Mouse (Mus musculus) G1E-ER4 (cell line): ENCODE data around the gene Cemip2. TPM values are rescaled to one million over a fixed set of nuclear protein-coding genes. Genes with fewer than 3 reads are reported as not detected.

Experiments used
- GATA1 ChIP-seq: IDR thresholded peaks from one replicate; pipeline ENCODE4 v1.8.0; 2012; ENCODE audit warnings: low read length, inconsistent platforms
- polyA plus RNA-seq: library from polyadenylated mRNA; stranded (reverse); fragments of >175 nt; gene quantifications from 2 replicates; pipeline ENCODE4 v1.2.3, GENCODE M21; 2012

The Cemip2 gene
- polyA plus RNA-seq, 1 experiment = 8.5 TPM

DNA sequence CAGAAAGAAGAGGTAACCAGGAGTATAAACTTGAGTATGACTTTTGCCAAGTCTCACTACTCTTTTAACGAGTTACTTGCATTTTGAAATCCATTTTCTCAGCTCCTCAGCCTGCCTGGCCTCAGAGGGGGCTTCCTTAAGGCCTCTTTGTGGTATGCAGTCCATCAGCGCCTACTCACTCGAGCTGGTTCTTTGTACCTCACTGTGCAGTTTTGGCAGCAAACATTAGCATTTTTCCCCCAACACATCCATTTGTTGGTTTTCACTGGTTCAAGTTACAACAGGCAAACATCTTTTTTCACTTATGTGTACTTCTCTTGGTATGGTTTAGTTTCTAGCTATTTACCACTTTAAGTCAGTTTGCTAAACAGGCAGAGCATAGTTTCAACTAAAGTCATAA lies 8.3 kb upstream of the Cemip2 start:
- TF ChIP-seq GATA1 = no peak

DNA sequence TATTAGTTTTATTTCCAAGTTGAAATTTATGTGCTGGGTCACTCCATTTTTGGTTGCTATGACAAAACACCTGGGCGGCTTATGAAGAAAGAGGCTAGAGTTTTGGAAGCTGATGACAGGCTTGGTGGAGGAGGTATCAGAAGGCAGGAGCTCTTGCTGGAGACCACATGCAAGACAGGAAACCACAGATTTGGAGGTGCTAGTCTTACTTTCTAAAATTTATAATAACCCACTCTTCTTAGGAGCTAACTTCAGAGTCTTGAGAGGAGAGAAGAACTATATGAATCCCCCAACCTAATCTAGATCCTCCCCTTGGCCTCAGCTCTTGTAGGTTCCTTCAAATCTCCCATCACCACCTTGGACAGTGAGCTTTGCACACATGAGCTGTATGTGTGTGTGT lies 6.6 kb upstream of the Cemip2 start:
- TF ChIP-seq GATA1 = no peak

DNA sequence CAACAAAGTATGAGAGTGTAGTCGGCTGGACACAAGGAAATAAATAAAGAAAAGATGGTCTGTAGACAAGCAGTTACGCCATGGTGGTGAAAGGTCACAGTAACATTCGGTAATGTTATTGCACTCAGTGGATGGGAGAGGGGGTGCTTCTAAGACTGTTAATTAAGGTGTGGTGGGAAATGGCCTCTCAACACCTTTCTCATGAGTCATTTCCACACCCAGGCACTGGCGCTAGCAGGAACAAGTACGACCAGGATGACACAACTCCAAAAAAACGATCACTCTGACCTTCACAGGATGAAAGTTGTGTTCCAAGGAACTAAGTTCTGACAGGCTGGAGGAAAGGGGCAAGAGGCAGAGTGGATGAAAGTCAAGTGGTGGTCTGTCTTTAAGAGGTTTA lies 4.5 kb upstream of the Cemip2 start:
- no peak for TF ChIP-seq GATA1

DNA sequence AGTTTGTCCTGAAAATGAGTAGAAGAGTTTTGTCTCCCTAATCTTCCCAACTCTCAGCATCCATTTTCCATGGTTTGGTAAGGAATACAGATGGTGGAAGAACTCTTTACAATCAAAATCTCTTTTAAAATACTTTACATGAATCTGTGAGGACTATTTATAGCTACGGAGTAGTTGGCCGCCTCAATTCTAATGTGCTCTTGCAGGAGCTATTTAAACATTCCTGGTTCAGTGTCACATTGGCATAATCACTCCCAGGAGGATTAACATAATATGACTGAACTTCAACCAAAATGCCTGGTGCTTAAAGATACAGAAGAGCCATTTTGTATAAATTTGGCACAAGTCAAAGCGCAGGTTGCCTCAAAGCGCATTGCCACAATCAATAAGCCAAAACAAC lies 2.5 kb upstream of the Cemip2 start:
- TF ChIP-seq GATA1 = no peak

DNA sequence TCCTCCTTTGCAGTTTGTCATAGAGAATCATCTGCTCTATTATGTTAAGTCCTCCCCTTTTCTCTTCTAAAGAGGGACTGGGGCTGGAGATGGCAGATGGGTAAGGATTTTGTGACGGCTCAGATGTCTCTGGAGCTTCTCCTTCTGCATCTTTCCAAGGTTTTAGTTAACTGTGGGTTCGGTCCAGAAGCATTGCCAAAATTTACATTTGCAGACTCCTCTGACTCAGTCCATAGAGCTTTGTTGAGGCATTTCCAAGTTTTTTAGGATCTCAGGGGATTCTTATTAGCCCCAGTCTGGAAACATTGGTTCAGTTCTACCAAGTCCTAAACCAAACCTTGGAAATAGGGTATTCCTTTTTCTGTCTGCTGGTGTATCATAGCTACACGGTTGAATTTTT lies 1.5 kb upstream of the Cemip2 start:
- no peak for TF ChIP-seq GATA1

DNA sequence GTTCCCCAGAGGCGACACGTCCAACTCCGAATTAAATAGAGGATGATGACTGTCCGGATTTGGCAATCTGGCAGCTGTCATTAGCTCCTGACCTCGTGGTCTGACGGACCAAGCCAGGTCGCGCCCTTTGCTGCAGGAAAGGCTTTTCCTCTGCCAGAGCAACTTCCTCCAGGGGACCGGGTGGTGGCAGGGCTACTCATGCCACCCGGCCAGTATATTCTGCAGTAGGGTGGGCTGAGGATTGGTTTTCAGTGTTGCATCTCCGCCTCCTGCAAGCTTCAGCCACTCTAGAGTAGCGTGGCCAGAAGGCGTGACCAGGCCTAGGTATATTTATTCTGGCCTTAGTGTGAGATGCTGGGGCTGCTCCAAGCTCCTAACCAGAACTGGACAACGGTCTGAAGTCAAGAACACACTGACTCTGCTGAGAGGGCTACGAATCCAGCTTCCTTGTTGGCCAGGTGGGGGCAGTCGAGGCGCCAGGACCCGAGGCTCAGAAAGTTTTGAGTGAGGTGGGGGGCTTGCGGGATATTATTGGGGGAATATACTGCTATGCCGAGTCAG lies 891 bp upstream of the Cemip2 start:
- no peak for TF ChIP-seq GATA1

DNA sequence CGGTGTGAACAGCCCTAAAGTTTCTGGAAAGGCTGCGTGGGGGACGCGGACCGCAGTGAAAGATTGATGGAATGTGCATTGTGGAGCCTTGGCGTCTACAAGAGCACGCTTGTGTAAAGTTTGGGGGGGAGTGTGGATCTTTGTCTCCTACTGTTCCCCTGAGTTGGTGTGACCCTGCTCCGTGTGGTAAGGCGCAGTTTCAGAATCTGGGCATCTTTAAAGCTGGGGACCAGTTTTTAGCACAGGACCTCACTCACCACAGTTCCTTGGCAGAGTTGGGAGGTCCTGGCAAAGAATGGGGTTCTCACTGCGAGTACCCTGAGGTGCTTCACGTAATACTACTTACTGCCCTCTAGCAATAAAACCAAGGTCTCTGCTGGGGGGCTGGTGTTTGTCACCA lies 964 bp downstream of the Cemip2 start:
- TF ChIP-seq GATA1 = no peak

DNA sequence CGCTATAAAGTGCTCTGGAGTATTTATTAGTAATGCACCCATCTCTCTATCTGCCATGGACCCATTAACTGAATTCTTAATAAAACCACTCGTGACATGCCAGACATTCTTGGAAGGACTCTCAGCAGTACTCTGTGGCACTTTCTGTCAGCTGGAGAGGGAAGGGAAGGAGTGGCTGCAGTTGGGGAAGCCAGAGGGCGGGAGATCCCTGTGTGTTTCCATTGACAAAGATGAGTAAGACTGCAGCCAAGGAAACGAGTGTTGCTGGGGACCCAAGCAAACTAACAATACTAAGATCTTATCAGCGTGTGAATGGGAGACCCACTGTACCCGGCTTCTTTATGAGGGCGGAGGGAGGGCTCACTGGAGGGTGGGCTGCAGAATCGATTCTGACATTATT lies 2.5 kb downstream of the Cemip2 start:
- no peak for TF ChIP-seq GATA1

DNA sequence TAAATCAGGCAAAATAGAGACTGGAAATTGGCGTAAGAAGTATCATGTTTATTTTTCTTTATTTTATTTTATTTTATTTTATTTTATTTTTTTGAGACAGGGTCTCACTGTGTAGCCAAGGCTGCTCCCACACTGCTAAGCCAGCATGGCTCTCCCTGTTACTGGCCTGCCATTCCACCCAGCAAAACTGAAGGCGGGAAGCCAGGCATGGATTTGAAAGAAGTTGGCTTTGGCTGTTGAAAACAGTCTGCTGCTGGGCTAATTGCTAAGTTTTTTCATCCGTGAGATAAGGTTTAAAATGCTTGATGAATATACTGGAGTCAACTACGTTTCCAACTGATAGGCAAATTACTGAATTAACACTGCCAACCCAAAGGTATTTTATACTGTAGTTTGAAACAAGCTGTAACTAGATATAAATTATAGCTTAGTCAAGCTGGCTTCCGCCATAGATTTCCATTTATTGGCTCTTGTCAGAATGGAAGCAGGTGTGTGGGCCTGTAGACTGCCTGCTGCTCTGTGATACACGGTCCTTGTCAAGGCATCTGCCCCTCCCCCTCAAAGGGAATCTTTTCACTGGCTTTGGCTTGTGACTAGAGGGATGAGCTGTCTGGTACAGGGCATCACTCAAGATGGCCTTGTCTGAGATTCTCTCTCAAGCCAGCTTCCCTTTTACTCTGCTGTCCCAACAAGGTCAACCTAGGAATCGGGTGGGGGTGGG lies 3.1 kb downstream of the Cemip2 start:
- no peak for TF ChIP-seq GATA1

DNA sequence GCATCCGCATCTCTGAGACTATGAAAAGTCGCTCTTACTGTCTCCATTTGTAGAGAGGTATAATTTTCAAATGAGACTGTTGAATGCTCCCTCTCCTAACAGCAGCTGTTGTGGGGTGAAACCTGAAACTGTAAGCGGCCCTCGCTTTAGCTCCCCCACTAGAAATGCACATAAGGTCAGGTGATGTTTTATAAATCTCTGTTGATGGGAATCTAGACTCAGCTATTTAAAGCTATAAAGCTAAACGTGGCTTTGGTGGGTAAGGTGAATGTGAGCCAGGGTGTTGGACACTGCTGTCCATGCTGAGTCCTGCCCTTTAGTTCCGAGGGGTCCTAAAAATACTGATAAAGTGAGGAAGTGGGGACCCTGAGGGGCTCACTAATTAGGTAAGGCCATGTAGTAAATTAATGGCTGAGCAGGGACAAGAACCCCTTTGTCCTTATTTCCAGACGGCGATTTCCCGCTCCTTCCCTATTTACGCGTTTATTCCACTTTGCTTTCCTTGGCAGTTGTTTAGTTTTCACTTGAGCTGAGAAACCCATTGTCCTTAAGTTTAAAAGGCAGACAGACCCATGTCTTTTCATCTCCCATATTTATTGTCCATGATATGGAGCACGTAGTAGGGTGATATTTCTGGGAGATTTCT lies 3.8 kb downstream of the Cemip2 start:
- TF ChIP-seq GATA1 = no peak

DNA sequence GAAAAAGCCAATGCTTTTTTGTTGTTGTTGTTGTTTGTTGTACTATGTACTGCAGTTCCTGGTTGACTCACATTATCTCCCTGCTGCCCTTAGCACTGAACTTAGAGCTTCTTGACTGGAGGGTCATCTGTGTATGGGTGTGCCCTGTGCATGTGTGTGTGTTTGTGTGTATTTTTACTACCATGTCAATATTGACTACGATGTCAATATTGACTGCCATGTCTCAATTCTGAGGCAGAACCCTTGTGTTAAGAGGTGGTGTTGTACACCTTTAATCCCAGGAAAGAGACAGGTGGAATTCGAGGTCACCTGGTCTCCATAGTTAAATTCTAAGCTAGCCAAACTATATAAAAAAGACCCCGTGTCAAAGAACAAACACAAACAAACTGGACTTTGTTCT lies 5.6 kb downstream of the Cemip2 start:
- no peak for TF ChIP-seq GATA1

DNA sequence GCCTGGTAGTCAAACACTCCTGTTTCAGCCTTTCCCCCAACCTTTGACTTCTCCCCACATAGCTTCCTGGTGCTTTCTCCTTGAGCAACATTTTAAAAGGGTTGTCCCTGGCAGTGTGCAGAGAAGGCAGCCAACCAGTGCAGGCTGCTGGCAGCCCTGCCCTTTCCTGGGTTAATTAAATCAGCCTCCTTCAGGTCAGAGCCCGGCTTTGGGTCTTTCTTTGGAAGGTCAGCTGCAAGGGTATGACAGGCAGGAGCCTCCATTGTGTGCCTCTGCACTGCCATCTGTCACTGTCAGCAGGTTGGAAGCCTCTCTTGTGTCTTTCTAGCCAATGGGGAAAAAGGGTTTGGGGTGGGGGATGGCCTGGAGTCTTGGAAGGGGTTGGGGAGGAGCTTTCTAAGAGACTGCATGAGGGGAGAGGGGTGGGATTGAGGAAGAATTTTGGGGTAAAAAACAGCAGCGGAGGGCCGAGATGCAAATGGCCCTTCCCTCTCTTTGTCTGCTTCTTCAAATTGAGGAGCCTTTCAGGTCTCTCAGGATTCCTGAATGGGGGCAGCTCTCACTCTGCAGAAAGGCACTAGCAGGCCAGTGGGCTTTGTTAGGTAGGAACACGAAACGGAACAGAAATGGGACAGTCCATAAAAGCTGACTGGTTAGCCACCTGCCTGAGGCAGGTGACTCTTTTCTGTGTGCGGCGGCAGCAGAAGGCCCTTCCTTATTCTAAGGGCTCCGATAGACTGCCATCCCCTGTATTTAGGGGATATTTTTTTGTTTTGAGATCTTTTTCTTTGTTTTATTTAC lies 6.4 kb downstream of the Cemip2 start:
- TF ChIP-seq GATA1 = no peak

DNA sequence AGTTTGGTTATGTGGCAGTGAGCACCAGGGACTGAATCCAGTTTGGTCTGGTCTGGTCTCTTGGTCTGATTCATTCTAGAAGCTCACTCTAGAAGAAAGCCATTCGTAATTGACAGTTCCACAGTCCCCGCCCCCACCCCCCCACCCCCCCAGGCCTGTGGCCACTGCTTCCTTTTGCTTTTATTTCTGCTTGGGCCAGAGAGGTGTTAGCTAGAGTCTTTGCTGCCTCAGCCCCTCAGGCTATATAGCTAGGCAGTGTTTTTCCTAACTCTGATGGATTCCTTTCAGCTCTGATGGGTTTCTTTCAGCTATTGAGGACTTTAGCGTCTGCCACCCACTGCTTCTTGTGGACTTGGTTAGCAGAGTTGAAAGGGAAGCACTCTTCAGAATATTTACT lies 7.0 kb downstream of the Cemip2 start:
- no peak for TF ChIP-seq GATA1

DNA sequence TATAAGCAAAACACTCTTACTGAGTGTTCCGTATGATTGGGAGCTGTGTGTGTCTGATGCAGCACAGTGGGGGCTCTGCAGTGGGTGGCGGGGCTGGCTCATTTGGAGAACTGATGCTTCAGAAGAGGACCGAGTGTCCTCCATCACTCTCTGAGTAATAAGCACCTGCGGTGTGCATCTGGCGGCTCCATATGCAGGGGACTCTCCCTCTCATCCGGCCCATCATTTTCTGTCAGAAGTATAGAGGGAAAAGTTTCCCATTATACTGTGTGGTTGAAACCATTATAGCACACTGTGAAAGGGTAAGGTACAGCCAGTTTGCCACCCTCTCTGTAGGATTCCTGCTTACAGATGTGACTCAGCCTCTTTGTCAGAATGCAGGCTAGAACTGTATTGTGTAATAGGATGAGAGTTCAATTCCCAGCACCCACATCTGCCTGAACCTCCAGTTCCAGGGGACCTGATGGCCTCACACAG lies 8.9 kb downstream of the Cemip2 start:
- TF ChIP-seq GATA1 = no peak

DNA sequence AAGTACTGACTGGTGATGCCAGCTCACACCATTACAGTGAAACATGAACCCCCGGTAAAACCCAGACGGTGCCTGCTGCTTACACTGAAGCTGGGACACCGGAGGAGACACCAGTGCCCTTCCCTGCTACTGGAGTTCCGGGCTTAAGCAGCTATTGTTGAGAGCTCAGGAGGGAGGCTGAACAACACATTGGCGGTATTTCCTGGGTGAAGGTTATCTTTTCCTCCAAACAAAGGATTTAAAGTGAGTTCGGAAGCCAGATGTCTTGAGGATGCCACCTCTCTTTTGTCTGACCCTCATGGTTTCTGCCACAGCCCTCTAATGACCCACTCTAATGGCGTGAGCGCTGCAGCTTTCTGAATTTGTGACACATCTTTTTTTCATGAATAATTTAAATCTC lies 10.9 kb downstream of the Cemip2 start:
- no peak for TF ChIP-seq GATA1

DNA sequence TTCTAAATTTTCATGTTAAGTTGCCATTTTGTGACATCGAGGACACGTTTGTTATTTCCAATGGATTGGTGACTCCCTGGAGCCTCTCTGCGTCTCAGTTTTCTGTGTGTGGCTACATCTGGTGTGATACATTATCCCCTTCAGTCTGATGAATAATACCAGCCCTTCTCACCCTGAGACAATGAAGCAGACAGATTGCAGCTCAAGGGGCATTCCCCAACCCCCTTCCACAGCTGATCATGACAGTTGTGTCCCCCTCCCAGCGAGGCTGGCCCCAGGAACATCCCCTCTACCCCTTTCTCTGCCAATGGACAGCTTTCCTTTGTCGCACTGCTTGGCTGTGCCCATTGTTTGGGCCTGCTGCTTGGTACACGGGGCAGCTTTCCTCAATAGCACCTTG lies 11.5 kb downstream of the Cemip2 start:
- TF ChIP-seq GATA1 = no peak
